Mouse (Mus musculus) lung, postnatal 0 days (tissue): ENCODE data around the gene Psmc2. TPM values are rescaled to one million over a fixed set of nuclear protein-coding genes. Genes with fewer than 3 reads are reported as not detected.
A peak's percentile ranks its signal among the peaks of the same experiment; 100 is the strongest.

Source experiments
- ATAC-seq: fragments of 200-750 bp; cut with Nextera tagmentation; 2 replicates; pipeline ENCODE4 v1.8.0; 2017; ENCODE audit warnings: moderate library complexity
- DNase-seq: peaks from one replicate; pipeline ENCODE4 v3.0.0-alpha.2; 2016; ENCODE audit warnings: low spot score
- H3K27ac ChIP-seq: fragments of 300-500 bp; sonication (generic); 2 replicates; pipeline ENCODE4 v1.5.1; 2014; ENCODE audit warnings: antibody characterized with exemption, mild to moderate bottlenecking, low read length, mixed read lengths
- H3K27me3 ChIP-seq: fragments of 300-500 bp; sonication (generic); replicated peaks from 2 replicates; pipeline ENCODE4 v1.6.1; 2014; ENCODE audit warnings: low read length, mixed read lengths; ENCODE audit not compliant: insufficient read depth
- H3K36me3 ChIP-seq: fragments of 300-500 bp; sonication (generic); 2 replicates; pipeline ENCODE4 v1.6.1; 2014; ENCODE audit warnings: low read length, mixed read lengths; ENCODE audit not compliant: insufficient read depth
- H3K4me1 ChIP-seq: fragments of 300-500 bp; sonication (generic); 2 replicates; pipeline ENCODE4 v1.6.1; 2014; ENCODE audit warnings: antibody characterized with exemption, low read depth, low read length, mixed read lengths; ENCODE audit not compliant: insufficient read depth
- H3K4me2 ChIP-seq: fragments of 300-500 bp; sonication (generic); replicated peaks from 2 replicates; pipeline ENCODE4 v1.6.1; 2014; ENCODE audit warnings: low read depth, mild to moderate bottlenecking, low read length, moderate library complexity, mixed read lengths
- H3K4me3 ChIP-seq: fragments of 300-500 bp; sonication (generic); 2 replicates; pipeline ENCODE4 v1.5.1; 2014; ENCODE audit warnings: low read depth, low read length
- H3K9ac ChIP-seq: fragments of 300-500 bp; sonication (generic); replicated peaks from 2 replicates; pipeline ENCODE4 v1.6.1; 2014; ENCODE audit warnings: low read depth, mild to moderate bottlenecking
- H3K9me3 ChIP-seq: fragments of 300-500 bp; sonication (generic); 2 replicates; pipeline ENCODE4 v1.6.1; 2016; ENCODE audit warnings: low read length, mixed read lengths
- CTCF ChIP-seq: IDR thresholded peaks from 2 replicates; pipeline ENCODE4 v1.5.1; 2016; ENCODE audit warnings: antibody characterized with exemption, mild to moderate bottlenecking
- EP300 ChIP-seq: IDR thresholded peaks from 2 replicates; pipeline ENCODE4 v1.6.1; 2016; ENCODE audit warnings: antibody characterized with exemption, mild to moderate bottlenecking, control low read depth
- WGBS: fragments of 180-500 bp; shearing (Covaris S2); extraction: QIAGEN DNeasy Blood & Tissue Kit; methylation state at CpG from one replicate; pipeline ENCODE4 v1.1.7; 2014; 5-methylcytosine and 5-hydroxymethylcytosine counted together
- polyA plus RNA-seq: library from polyadenylated mRNA; unstranded; fragments of >200 nt; fragmentation: Nextera tagmentation; extraction: Ambion mirVana; gene quantifications from 2 replicates; pipeline ENCODE4 v1.2.1, GENCODE M21; 2015

The Psmc2 gene
- polyA plus RNA-seq, result 105 and 108 TPM in 2 replicates

DNA sequence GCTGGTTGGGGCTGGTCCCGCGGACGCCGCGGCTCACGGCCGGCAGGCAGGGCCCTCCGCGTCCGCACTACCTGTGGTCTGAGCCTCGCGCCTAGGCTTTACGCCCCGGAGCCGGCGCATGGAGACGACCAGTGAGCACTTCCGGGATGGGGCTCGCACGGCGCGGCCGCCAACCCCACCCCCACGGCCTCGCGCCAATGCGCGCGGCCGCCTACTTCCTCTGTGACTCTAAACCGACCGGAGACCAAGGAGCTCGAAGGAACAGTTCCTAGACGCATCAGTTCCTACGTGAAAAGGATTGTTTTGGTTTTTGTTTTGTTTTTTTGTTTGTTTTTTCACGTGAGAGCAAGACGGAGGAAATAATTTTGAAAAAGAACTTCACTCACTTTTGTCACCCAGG is at the start of gene Psmc2, which contains the start of gene Dnajc2:
Gene Psmc2 (plus strand): TSS at position 231 of the 400 bp plus-strand sequence.
Gene Dnajc2 (minus strand): TSS at position 199 of the 400 bp plus-strand sequence.
- ATAC-seq (peak; percentile 96), DNase-seq (peak; percentile 94)
- H3K4me1 ChIP-seq, result 0 out of 2 replicates have a peak, but pooled peaks cover 6% of the 10 kb centered on the region
- peak within 1 kb of the TSS; percentile 98 for H3K4me2 ChIP-seq
- peaks cover 19% of the 10 kb centered on the region for H3K36me3 ChIP-seq
- peak within 1 kb of the TSS; percentile 55 for H3K9ac ChIP-seq
- peak within 1 kb of the TSS; percentile 87 for H3K27ac ChIP-seq
- under 1% methylated on average over 31 of the region's 37 CpGs for WGBS
- H3K9me3 ChIP-seq, result no peaks in the 10 kb centered on the region
- H3K27me3 ChIP-seq, result no peaks in the 10 kb centered on the region
- peak within 1 kb of the TSS; percentile 97 for H3K4me3 ChIP-seq
- TF ChIP-seq EP300 (no peak), CTCF (no peak)

DNA sequence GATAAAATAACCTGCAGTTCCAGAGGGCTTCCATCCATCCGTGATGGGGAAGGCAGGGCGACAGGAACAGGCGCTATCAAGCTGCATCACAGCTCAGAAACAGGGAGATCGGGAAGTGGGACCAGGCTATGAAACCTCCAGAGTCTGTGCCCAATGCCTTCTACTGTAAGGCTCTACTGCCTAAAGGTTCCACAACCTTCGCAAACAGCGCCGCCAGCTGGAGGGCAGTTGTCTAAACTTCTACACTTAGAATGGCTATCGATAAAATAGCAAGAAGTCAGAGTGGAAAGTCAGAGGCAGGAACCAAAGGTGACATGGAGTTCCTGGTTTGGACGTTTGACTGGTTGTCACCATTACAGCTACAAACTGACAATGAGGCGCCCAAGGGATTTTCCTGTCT is 49.5 kb upstream of the Psmc2 start:
- peak; percentile 32; the same call in 1 of the 2 replicates for ATAC-seq
- no peaks in the 10 kb centered on the region for H3K9me3 ChIP-seq
- H3K9ac ChIP-seq, result no peak overlapping the region
- peak overlapping the region; percentile 34 for H3K4me2 ChIP-seq
- H3K27ac ChIP-seq, result no peak overlapping the region
- peak; percentile 85 for TF ChIP-seq CTCF
- no peak for TF ChIP-seq EP300
- H3K27me3 ChIP-seq, result no peaks in the 10 kb centered on the region
- peak; percentile 75 for DNase-seq
- WGBS, result 25% methylated on average over 10 of the region's 10 CpGs
- peaks cover 10% of the 10 kb centered on the region; the same call in 1 of the 2 replicates for H3K4me1 ChIP-seq
- H3K36me3 ChIP-seq, result peaks cover 4% of the 10 kb centered on the region; the same call in 1 of the 2 replicates
- H3K4me3 ChIP-seq, result 0 out of 2 replicates have a peak overlapping the region, but pooled peaks have one; percentile 23

DNA sequence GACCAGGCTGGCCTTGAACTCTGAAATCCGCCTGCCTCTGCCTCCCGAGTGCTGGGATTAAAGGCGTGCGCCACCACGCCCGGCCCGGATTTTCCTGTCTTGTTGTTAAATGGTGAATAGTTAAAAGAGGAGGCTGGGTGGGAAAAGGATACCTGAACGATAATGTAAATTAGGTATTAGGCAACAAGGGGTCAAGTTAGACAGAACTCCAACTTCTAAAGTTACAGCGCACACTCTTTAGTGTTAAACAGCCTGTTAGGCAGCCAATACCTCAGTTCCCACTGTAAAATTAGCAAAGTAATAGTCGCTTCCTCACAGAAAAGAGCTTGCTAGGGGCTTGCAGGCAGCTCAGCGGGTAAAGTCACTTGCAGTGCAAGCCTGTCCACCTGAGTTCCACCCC is 49.0 kb upstream of the Psmc2 start:
- H3K36me3 ChIP-seq, result peaks cover 5% of the 10 kb centered on the region; the same call in 1 of the 2 replicates
- ATAC-seq (no peak), DNase-seq (no peak)
- no peak overlapping the region for H3K9ac ChIP-seq
- H3K4me1 ChIP-seq, result peaks cover 10% of the 10 kb centered on the region; the same call in 1 of the 2 replicates
- H3K4me3 ChIP-seq, result no peak overlapping the region
- WGBS, result 88% methylated on average over 11 of the region's 11 CpGs
- H3K27ac ChIP-seq, result no peak overlapping the region
- no peak overlapping the region for H3K4me2 ChIP-seq
- H3K27me3 ChIP-seq, result no peaks in the 10 kb centered on the region
- no peaks in the 10 kb centered on the region for H3K9me3 ChIP-seq
- TF ChIP-seq CTCF (no peak), EP300 (no peak)

DNA sequence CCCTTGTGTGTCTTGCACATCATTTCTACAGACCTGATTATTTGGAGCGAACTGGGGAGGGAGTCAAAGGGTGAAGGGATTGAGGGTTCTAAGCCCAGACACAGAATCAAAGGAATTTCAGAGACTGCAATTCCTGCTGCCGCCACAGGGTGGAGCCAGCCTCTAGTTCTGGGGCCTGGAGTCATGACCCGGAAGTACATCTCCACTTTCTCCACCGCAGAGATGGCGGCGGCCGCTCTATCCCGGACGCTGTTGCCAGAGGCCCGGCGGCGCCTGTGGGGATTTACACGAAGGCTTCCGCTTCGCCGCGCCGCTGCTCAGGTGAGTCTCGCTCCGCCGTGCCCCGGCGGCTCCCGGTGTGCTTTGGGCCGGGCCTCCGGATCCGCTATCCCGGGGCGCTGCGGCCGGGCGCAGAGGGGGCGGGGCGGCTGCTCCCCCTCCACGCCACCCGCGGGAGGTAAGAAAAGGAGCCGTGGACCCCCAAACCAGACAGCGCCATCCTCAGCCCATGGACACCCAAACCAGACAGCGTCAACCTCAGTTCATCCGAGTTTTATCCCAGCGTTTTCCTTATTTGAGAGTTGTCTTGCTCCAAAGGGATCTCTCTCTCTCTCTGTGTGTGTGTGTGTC is 48.0 kb upstream of the Psmc2 start, which contains the start of gene Pmpcb:
Gene Pmpcb (plus strand): TSS at position 186 of the 630 bp plus-strand sequence.
- Histone ChIP-seq H3K27ac (peak within 1 kb of the TSS; percentile 81), H3K9me3 (no peaks in the 10 kb centered on the region), H3K9ac (peak within 1 kb of the TSS; percentile 88), H3K36me3 (peaks cover 15% of the 10 kb centered on the region; the same call in 1 of the 2 replicates), H3K4me1 (peaks cover 10% of the 10 kb centered on the region; the same call in 1 of the 2 replicates), H3K4me2 (peak within 1 kb of the TSS; percentile 73), H3K4me3 (peak within 1 kb of the TSS; percentile 91), H3K27me3 (no peaks in the 10 kb centered on the region)
- ATAC-seq (peak; percentile 92), DNase-seq (peak; percentile 94)
- WGBS, result under 1% methylated on average over 36 of the region's 42 CpGs
- TF ChIP-seq CTCF (peak; percentile 94), EP300 (no peak; the same call in 1 of the 2 replicates)

DNA sequence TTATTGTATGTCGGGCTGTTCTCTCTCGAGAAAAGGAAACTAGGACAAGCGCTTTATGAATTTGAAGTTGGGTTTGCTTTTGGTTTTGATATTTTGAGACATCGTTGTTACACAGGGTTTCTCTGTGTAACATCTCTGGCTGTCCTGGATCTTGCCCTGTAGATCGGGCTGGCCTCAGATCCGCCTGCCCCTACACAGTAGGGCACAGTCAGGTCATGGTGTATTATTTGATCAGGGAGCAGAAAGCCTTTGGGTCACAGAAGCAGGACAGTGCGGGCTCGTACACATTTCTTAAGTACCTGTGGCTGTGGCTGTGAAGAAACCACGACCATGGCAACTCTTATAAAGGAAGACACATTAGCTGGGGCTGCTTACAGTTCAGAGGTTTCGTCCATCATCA is 47.5 kb upstream of the Psmc2 start:
- Histone ChIP-seq H3K9ac (peak overlapping the region; percentile 88), H3K4me3 (peak overlapping the region; percentile 91), H3K4me2 (peak overlapping the region; percentile 73), H3K4me1 (peaks cover 10% of the 10 kb centered on the region; the same call in 1 of the 2 replicates), H3K27me3 (no peaks in the 10 kb centered on the region), H3K9me3 (no peaks in the 10 kb centered on the region), H3K36me3 (peaks cover 16% of the 10 kb centered on the region; the same call in 1 of the 2 replicates), H3K27ac (no peak overlapping the region)
- 12% methylated on average over 10 of the region's 10 CpGs for WGBS
- no peak for TF ChIP-seq CTCF
- no peak for TF ChIP-seq EP300
- ATAC-seq (no peak), DNase-seq (peak; percentile 6)

DNA sequence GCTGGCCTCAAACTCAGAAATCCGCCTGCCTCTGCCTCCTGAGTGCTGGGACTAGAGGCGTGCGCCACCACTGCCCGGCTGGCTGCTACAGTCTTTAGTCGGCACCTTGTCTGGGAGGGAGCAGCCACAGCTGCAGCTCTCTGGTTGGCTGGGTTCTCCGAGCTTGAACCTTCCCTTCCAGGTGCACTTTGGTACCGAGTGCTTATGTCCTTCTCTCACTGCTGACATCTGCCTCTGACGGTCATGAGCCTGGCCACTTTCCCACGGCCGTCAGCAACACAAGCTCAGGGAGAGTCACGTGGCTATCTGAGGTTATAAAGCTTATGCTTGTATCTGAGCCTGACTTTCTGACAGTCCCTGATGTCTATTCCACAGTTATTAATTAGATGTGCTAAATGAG is 46.0 kb upstream of the Psmc2 start:
- Histone ChIP-seq H3K4me3 (no peak overlapping the region), H3K9me3 (no peaks in the 10 kb centered on the region), H3K27me3 (no peaks in the 10 kb centered on the region), H3K9ac (no peak overlapping the region), H3K36me3 (peaks cover 29% of the 10 kb centered on the region), H3K27ac (no peak overlapping the region), H3K4me1 (peaks cover 10% of the 10 kb centered on the region; the same call in 1 of the 2 replicates), H3K4me2 (no peak overlapping the region)
- DNase-seq, result no peak
- ATAC-seq, result no peak
- TF ChIP-seq EP300 (no peak), CTCF (no peak)
- WGBS, result 87% methylated on average over 11 of the region's 11 CpGs
